Mouse (Mus musculus): Measurements from ENCODE around the gene Fibp.

DNA sequence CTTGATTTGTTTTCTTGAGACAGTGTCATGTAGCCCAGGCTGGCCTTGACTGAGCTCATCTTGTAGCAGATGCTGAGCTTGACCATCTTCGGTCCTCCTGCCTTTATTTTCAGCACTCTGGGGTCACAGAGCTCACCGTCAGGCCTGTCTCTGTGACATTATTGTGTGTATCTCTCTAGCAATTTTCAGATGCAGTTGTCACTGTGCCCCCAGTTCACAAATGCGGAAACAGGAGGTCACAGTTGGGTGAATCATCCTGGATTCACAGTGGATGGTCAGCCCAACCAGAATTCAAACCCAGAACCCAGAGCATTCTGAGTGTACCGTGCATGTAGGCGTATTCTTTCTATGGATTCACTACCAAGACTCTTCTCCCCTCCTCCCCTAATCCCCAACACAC, 14.7 kb upstream of the Fibp start:
- TF ChIP-seq POLR2A (IDR thresholded peaks at IDR 0.05; ENCODE audit: insufficient read depth, low read depth, low read length), result no peak
- TF ChIP-seq CTCF (IDR thresholded peaks at IDR 0.05), result no peak
- TF ChIP-seq EP300 (IDR thresholded peaks at IDR 0.05; ENCODE audit: insufficient read depth, low read depth, low read length), result no peak

Data from heart, adult 2 months (tissue).